Mouse (Mus musculus) embryonic facial prominence, embryonic 12.5 days (tissue): ENCODE measurements around the gene Asf1b. TPM values are rescaled to one million over a fixed set of nuclear protein-coding genes. Genes with fewer than 3 reads are reported as not detected.

Experiments
- ATAC-seq: fragments of 200-750 bp; cut with Nextera tagmentation; 2 replicates; pipeline ENCODE4 v1.8.0; 2017; ENCODE audit not compliant: insufficient number of reproducible peaks, insufficient read depth, low FRiP score, low TSS enrichment
- H3K27ac ChIP-seq: fragments of 300-500 bp; sonication (generic); 2 replicates; pipeline ENCODE4 v1.5.1; 2016; ENCODE audit warnings: mild to moderate bottlenecking
- H3K27me3 ChIP-seq: fragments of 300-500 bp; sonication (generic); 2 replicates; pipeline ENCODE4 v1.6.1; 2016; ENCODE audit warnings: mild to moderate bottlenecking, moderate library complexity
- H3K36me3 ChIP-seq: fragments of 300-500 bp; sonication (generic); 2 replicates; pipeline ENCODE4 v1.6.1; 2016; ENCODE audit warnings: mild to moderate bottlenecking
- H3K4me1 ChIP-seq: fragments of 300-500 bp; sonication (generic); 2 replicates; pipeline ENCODE4 v1.6.1; 2016
- H3K4me2 ChIP-seq: fragments of 300-500 bp; sonication (generic); replicated peaks from 2 replicates; pipeline ENCODE4 v1.6.1; 2016; ENCODE audit warnings: mild to moderate bottlenecking, moderate library complexity
- H3K4me3 ChIP-seq: fragments of 300-500 bp; sonication (generic); 2 replicates; pipeline ENCODE4 v1.5.1; 2016; ENCODE audit warnings: mild to moderate bottlenecking
- H3K9ac ChIP-seq: fragments of 300-500 bp; sonication (generic); 2 replicates; pipeline ENCODE4 v1.6.1; 2016; ENCODE audit warnings: mild to moderate bottlenecking, moderate library complexity
- H3K9me3 ChIP-seq: fragments of 300-500 bp; sonication (generic); 2 replicates; pipeline ENCODE4 v1.6.1; 2016; ENCODE audit warnings: mild to moderate bottlenecking, moderate library complexity
- WGBS: fragments of 180-500 bp; shearing (Covaris S2); methylation state at CpG from one replicate; pipeline ENCODE4 v1.1.7; 2016; 5-methylcytosine and 5-hydroxymethylcytosine counted together
- microRNA counts: library from miRNA; unstranded; fragments of <30 nt; microRNA quantifications from one replicate; lab custom pipeline; 2017
- microRNA-seq: library from miRNA; unstranded; fragments of <30 nt; microRNA quantifications from one replicate; pipeline ENCODE4, GENCODE M21; 2017
- polyA plus RNA-seq: library from polyadenylated mRNA; unstranded; fragments of >200 nt; fragmentation: Nextera tagmentation; extraction: Ambion mirVana; gene quantifications from 2 replicates; pipeline ENCODE4 v1.2.1, GENCODE M21; 2016

Gene Asf1b
- polyA plus RNA-seq, 1 experiment from 2014 or later, result 55.0 TPM

GRCm38 (mm10) chr8:84008362-84008761 is 53.1 kb downstream of the Asf1b start:
- WGBS, result 24% methylated on average over 7 of the region's 7 CpGs
- peaks cover 34% of the 10 kb centered on the region for H3K27me3 ChIP-seq
- no peak for ATAC-seq
- H3K9ac ChIP-seq, result no peak overlapping the region
- peaks cover 33% of the 10 kb centered on the region for H3K4me1 ChIP-seq
- no peak overlapping the region for H3K27ac ChIP-seq
- no peak overlapping the region for H3K4me3 ChIP-seq
- no peaks in the 10 kb centered on the region for H3K9me3 ChIP-seq
- no peaks in the 10 kb centered on the region for H3K36me3 ChIP-seq
- H3K4me2 ChIP-seq, result no peak overlapping the region

- Histone ChIP-seq H3K27me3 (peaks cover 40% of the 10 kb centered on the region), H3K27ac (no peak overlapping the region), H3K4me1 (peaks cover 28% of the 10 kb centered on the region), H3K36me3 (no peaks in the 10 kb centered on the region), H3K4me3 (no peak overlapping the region), H3K9me3 (no peaks in the 10 kb centered on the region), H3K9ac (no peak overlapping the region), H3K4me2 (no peak overlapping the region)
- 1% methylated on average over 11 of the region's 11 CpGs for WGBS
- no peak for ATAC-seq
Observed at GRCm38 (mm10) chr8:84009876-84010275, 54.6 kb downstream of the Asf1b start.

GRCm38 (mm10) chr8:84010625-84011611 is 55.6 kb downstream of the Asf1b start:
- Histone ChIP-seq H3K27me3 (peaks cover 40% of the 10 kb centered on the region), H3K9me3 (0 out of 2 replicates have a peak, but pooled peaks cover under 1% of the 10 kb centered on the region), H3K4me2 (peak overlapping the region; percentile 97), H3K27ac (no peak overlapping the region), H3K9ac (peak overlapping the region; percentile 54), H3K36me3 (no peaks in the 10 kb centered on the region), H3K4me1 (peaks cover 25% of the 10 kb centered on the region), H3K4me3 (peak overlapping the region; percentile 51)
- no peak for ATAC-seq
- WGBS, result 2% methylated on average over 82 of the region's 83 CpGs

GRCm38 (mm10) chr8:84011705-84012498 is 56.6 kb downstream of the Asf1b start, which contains the start of gene 2210011C24Rik:
2210011C24Rik (minus strand) TSS chr8:84012171.
- Histone ChIP-seq H3K4me3 (peak within 1 kb of the TSS; percentile 51), H3K27me3 (peaks cover 40% of the 10 kb centered on the region), H3K36me3 (no peaks in the 10 kb centered on the region), H3K4me2 (peak within 1 kb of the TSS; percentile 97), H3K4me1 (peaks cover 25% of the 10 kb centered on the region), H3K9me3 (0 out of 2 replicates have a peak, but pooled peaks cover 4% of the 10 kb centered on the region), H3K9ac (peak within 1 kb of the TSS; percentile 54), H3K27ac (no peak within 1 kb of the TSS)
- no peak for ATAC-seq
- WGBS, result 1% methylated on average over 45 of the region's 45 CpGs

GRCm38 (mm10) chr8:84012499-84013165 is 57.3 kb downstream of the Asf1b start:
- 6% methylated on average over 35 of the region's 35 CpGs for WGBS
- H3K4me3 ChIP-seq, result peak overlapping the region; percentile 51
- ATAC-seq, result no peak
- no peak overlapping the region for H3K27ac ChIP-seq
- peak overlapping the region; percentile 97 for H3K4me2 ChIP-seq
- H3K9ac ChIP-seq, result 0 out of 2 replicates have a peak overlapping the region, but pooled peaks have one; percentile 5
- peaks cover 25% of the 10 kb centered on the region for H3K4me1 ChIP-seq
- 0 out of 2 replicates have a peak, but pooled peaks cover 4% of the 10 kb centered on the region for H3K9me3 ChIP-seq
- H3K36me3 ChIP-seq, result no peaks in the 10 kb centered on the region
- H3K27me3 ChIP-seq, result peaks cover 40% of the 10 kb centered on the region

GRCm38 (mm10) chr8:84015833-84016232 is 60.5 kb downstream of the Asf1b start:
- Histone ChIP-seq H3K9ac (no peak overlapping the region), H3K4me1 (peaks cover 14% of the 10 kb centered on the region), H3K27ac (no peak overlapping the region), H3K4me3 (no peak overlapping the region), H3K4me2 (no peak overlapping the region), H3K27me3 (peaks cover 45% of the 10 kb centered on the region), H3K36me3 (no peaks in the 10 kb centered on the region), H3K9me3 (0 out of 2 replicates have a peak, but pooled peaks cover 4% of the 10 kb centered on the region)
- 92% methylated on average over 5 of the region's 5 CpGs for WGBS
- no peak for ATAC-seq

GRCm38 (mm10) chr8:84019738-84020137 is 64.4 kb downstream of the Asf1b start:
- 0 out of 2 replicates have a peak, but pooled peaks cover 10% of the 10 kb centered on the region for H3K4me1 ChIP-seq
- H3K36me3 ChIP-seq, result no peaks in the 10 kb centered on the region
- H3K27ac ChIP-seq, result 0 out of 2 replicates have a peak overlapping the region, but pooled peaks have one; percentile 6
- no peak overlapping the region for H3K4me3 ChIP-seq
- H3K4me2 ChIP-seq, result no peak overlapping the region
- H3K27me3 ChIP-seq, result peaks cover 32% of the 10 kb centered on the region
- ATAC-seq, result no peak
- WGBS, result 84% methylated on average over 9 of the region's 9 CpGs
- no peak overlapping the region for H3K9ac ChIP-seq
- 0 out of 2 replicates have a peak, but pooled peaks cover 4% of the 10 kb centered on the region for H3K9me3 ChIP-seq

MicroRNAs within 50 kb of the gene (microRNA counts, 519-probe panel; counts per million panel counts)
- 460 counts per million, percentile 65 among the panel's probes with 10 or more counts for microRNA mmu-miR-1199 (lab: Ali Mortazavi, UCI)

Small RNA genes lying within 50 kb of the gene (microRNA-seq; reads per million reads assigned to microRNA genes)
- gene Gm44330 (not detected), gene Gm44450 (not detected), gene Mir1199 (not detected), gene Mir8111 (2.9 reads per million, percentile 12 among the genes with 10 or more reads in this experiment)

Other genes with a start within 250 kb of the Asf1b start
- 147 and 152 TPM in 2 replicates for gene Ddx39, start 240.3 kb upstream of the Asf1b start, polyA plus RNA-seq
- 24.7 and 26.0 TPM in 2 replicates for gene Adgre5, start 214.2 kb upstream of the Asf1b start, polyA plus RNA-seq
- 36.7 TPM in 2 replicates for gene Adgrl1, start 55.4 kb upstream of the Asf1b start, polyA plus RNA-seq
- 0.47 and 0.79 TPM in 2 replicates for gene Gm10644, start 302 bp upstream of the Asf1b start, polyA plus RNA-seq
- 191 and 206 TPM in 2 replicates for gene Prkaca, start 17.5 kb downstream of the Asf1b start, polyA plus RNA-seq
- gene Samd1, start 42.2 kb downstream of the Asf1b start, polyA plus RNA-seq, result 11.6 and 14.1 TPM in 2 replicates
- gene 1700067K01Rik, start 46.0 kb downstream of the Asf1b start, polyA plus RNA-seq, result 1.9 and 2.0 TPM in 2 replicates
- gene 2210011C24Rik, start 56.7 kb downstream of the Asf1b start, polyA plus RNA-seq, result 0.28 TPM in 1 of 2 replicates, not detected in the other
- 9.0 and 9.4 TPM in 2 replicates for gene Palm3, start 66.0 kb downstream of the Asf1b start, polyA plus RNA-seq
- gene Il27ra, start 87.1 kb downstream of the Asf1b start, polyA plus RNA-seq, result 0.81 and 0.99 TPM in 2 replicates
- not detected in 2 replicates for gene Rln3, start 89.5 kb downstream of the Asf1b start, polyA plus RNA-seq
- 1.9 and 2.0 TPM in 2 replicates for gene Gm10643, start 109.6 kb downstream of the Asf1b start, polyA plus RNA-seq
- gene Rfx1, start 111.3 kb downstream of the Asf1b start, polyA plus RNA-seq, result 10.3 and 10.4 TPM in 2 replicates
- gene Dcaf15, start 149.3 kb downstream of the Asf1b start, polyA plus RNA-seq, result 13.0 and 16.1 TPM in 2 replicates
- 0.31 and 0.43 TPM in 2 replicates for gene Podnl1, start 170.5 kb downstream of the Asf1b start, polyA plus RNA-seq
- gene Cc2d1a, start 192.4 kb downstream of the Asf1b start, polyA plus RNA-seq, result 27.5 and 29.2 TPM in 2 replicates
- gene 4930432K21Rik, start 192.5 kb downstream of the Asf1b start, polyA plus RNA-seq, result 2.0 and 2.4 TPM in 2 replicates
- 5.4 and 7.2 TPM in 2 replicates for gene Nanos3, start 229.7 kb downstream of the Asf1b start, polyA plus RNA-seq